Mouse (Mus musculus) midbrain, postnatal 0 days (tissue): ENCODE data around the gene Mdk. TPM values are rescaled to one million over a fixed set of nuclear protein-coding genes. Genes with fewer than 3 reads are reported as not detected.

ENCODE experiments used
- ATAC-seq: fragments of 200-750 bp; cut with Nextera tagmentation; 2 replicates; pipeline ENCODE4 v1.8.0; 2017; ENCODE audit warnings: moderate number of reproducible peaks, mild to moderate bottlenecking, moderate TSS enrichment, moderate library complexity; ENCODE audit not compliant: low FRiP score
- DNase-seq: peaks from one replicate; pipeline ENCODE4 v3.0.0-alpha.2; 2015; ENCODE audit warnings: low spot score
- H3K27ac ChIP-seq: fragments of 300-500 bp; sonication (generic); 2 replicates; pipeline ENCODE4 v1.5.1; 2014; ENCODE audit warnings: low read depth, mild to moderate bottlenecking, low read length, mixed read lengths
- H3K27me3 ChIP-seq: fragments of 300-500 bp; sonication (generic); 2 replicates; pipeline ENCODE4 v1.6.1; 2014; ENCODE audit warnings: low read length, control low read depth, mixed read lengths; ENCODE audit not compliant: insufficient read depth
- H3K36me3 ChIP-seq: fragments of 300-500 bp; sonication (generic); 2 replicates; pipeline ENCODE4 v1.6.1; 2014; ENCODE audit warnings: low read length, control low read depth, mixed read lengths; ENCODE audit not compliant: insufficient read depth
- H3K4me1 ChIP-seq: fragments of 300-500 bp; sonication (generic); 2 replicates; pipeline ENCODE4 v1.6.1; 2014; ENCODE audit warnings: mild to moderate bottlenecking, control low read depth, antibody characterized with exemption, low read length, mixed read lengths; ENCODE audit not compliant: insufficient read depth
- H3K4me2 ChIP-seq: fragments of 300-500 bp; sonication (generic); 2 replicates; pipeline ENCODE4 v1.6.1; 2014; ENCODE audit warnings: low read depth, mild to moderate bottlenecking, low read length, mixed read lengths; ENCODE audit not compliant: poor library complexity, severe bottlenecking
- H3K4me3 ChIP-seq: fragments of 300-500 bp; sonication (generic); 2 replicates; pipeline ENCODE4 v1.5.1; 2014; ENCODE audit warnings: low read depth, mild to moderate bottlenecking, low read length, moderate library complexity
- H3K9ac ChIP-seq: fragments of 300-500 bp; sonication (generic); replicated peaks from 2 replicates; pipeline ENCODE4 v1.6.1; 2014; ENCODE audit warnings: mild to moderate bottlenecking, low read length, moderate library complexity, mixed read lengths; ENCODE audit not compliant: poor library complexity, severe bottlenecking
- H3K9me3 ChIP-seq: fragments of 300-500 bp; sonication (generic); 2 replicates; pipeline ENCODE4 v1.6.1; 2016; ENCODE audit warnings: low read length, control low read depth
- CTCF ChIP-seq: IDR thresholded peaks from 2 replicates; pipeline ENCODE4 v1.5.1; 2016; ENCODE audit warnings: antibody characterized with exemption, mild to moderate bottlenecking
- WGBS: fragments of 180-500 bp; shearing (Covaris S2); extraction: QIAGEN DNeasy Blood & Tissue Kit; methylation state at CpG from one replicate; pipeline ENCODE4 v1.1.7; 2014; 5-methylcytosine and 5-hydroxymethylcytosine counted together
- polyA plus RNA-seq: library from polyadenylated mRNA; unstranded; fragments of >200 nt; fragmentation: Nextera tagmentation; extraction: Ambion mirVana; gene quantifications from 2 replicates; pipeline ENCODE4 v1.2.1, GENCODE M21; 2015
- total RNA-seq: library from RNA; depleted of rRNA; stranded (reverse); fragments of >200 nt; gene quantifications from 2 replicates; pipeline ENCODE4 v1.2.3, GENCODE M21; 2014

Mdk gene
- total and polyA plus RNA-seq, 2 experiments from 2014 or later, result 39.0 to 71.4 TPM

DNA sequence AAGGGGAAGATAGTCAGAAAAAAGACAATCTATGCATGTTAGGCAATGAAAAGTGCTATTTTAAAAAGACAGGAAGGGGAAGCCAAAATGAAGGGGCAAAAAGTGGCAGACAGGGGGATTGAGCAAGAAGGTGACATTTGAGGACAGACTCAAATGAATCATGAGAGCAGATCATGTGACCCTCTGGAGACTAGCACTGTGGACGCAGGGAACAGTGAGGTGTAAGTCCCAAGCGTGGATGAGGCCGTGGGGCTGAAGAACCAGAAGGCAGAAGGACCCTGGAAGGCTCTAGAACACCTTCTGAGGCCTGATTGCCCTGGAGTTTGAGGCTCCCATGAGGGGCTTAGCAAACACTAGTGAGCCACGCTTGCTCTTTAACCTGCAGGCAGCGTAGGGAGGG lies 34.3 kb upstream of the Mdk start:
- H3K4me2 ChIP-seq, result no peak overlapping the region
- no peaks in the 10 kb centered on the region for H3K9me3 ChIP-seq
- peaks cover 13% of the 10 kb centered on the region; the same call in 1 of the 2 replicates for H3K4me1 ChIP-seq
- 90% methylated on average over 5 of the region's 5 CpGs for WGBS
- H3K27me3 ChIP-seq, result no peaks in the 10 kb centered on the region
- TF ChIP-seq CTCF, result no peak
- no peak overlapping the region for H3K4me3 ChIP-seq
- ATAC-seq (no peak), DNase-seq (no peak)
- H3K36me3 ChIP-seq, result no peaks in the 10 kb centered on the region
- H3K27ac ChIP-seq, result no peak overlapping the region
- H3K9ac ChIP-seq, result no peak overlapping the region

- TF ChIP-seq CTCF, result no peak
- no peak overlapping the region; the same call in 1 of the 2 replicates for H3K9ac ChIP-seq
- H3K4me2 ChIP-seq, result 0 out of 2 replicates have a peak overlapping the region, but pooled peaks have one; percentile 18
- WGBS, result 26% methylated on average over 20 of the region's 20 CpGs
- H3K27me3 ChIP-seq, result no peaks in the 10 kb centered on the region
- no peak overlapping the region for H3K27ac ChIP-seq
- H3K4me1 ChIP-seq, result peaks cover 9% of the 10 kb centered on the region; the same call in 1 of the 2 replicates
- H3K4me3 ChIP-seq, result peak overlapping the region; percentile 2; the same call in 1 of the 2 replicates
- no peak for DNase-seq
- H3K9me3 ChIP-seq, result no peaks in the 10 kb centered on the region
- ATAC-seq, result no peak
- H3K36me3 ChIP-seq, result no peaks in the 10 kb centered on the region
Observed at GRCm38 (mm10) chr2:91965417-91965816, 33.3 kb upstream of the Mdk start.

GRCm38 (mm10) chr2:91964610-91965204 lies 32.6 kb upstream of the Mdk start:
- no peak overlapping the region for H3K27ac ChIP-seq
- no peaks in the 10 kb centered on the region for H3K36me3 ChIP-seq
- ATAC-seq (no peak), DNase-seq (no peak)
- WGBS, result 83% methylated on average over 3 of the region's 3 CpGs
- TF ChIP-seq CTCF, result no peak
- H3K4me2 ChIP-seq, result no peak overlapping the region
- H3K27me3 ChIP-seq, result no peaks in the 10 kb centered on the region
- no peak overlapping the region for H3K4me3 ChIP-seq
- peaks cover 9% of the 10 kb centered on the region; the same call in 1 of the 2 replicates for H3K4me1 ChIP-seq
- H3K9ac ChIP-seq, result no peak overlapping the region
- no peaks in the 10 kb centered on the region for H3K9me3 ChIP-seq

DNA sequence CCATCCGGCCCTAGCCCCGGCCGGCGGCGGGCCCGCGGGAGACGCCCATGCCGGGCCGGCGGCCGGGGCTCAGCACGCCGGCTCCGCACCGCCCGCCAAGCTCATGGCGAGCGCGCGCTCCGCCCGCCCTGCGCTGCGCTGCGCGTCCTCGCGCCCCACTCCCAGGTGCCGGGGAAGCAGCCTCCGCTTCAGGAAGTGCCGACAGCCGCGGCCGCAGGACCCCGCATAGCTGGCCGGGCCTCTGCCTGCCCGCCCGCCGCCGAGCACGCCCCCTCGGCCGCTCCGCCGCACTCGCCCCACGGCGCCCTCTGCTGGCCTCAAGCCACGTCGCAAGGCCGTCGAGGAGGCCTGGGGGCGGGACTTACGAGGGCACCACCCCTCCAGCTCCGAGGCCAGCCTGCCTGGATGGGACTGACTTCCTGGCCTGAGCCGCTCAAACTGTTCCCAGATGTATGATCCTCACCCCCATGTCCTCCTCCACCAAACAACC lies 31.4 kb upstream of the Mdk start:
- Histone ChIP-seq H3K27me3 (no peaks in the 10 kb centered on the region), H3K4me3 (peak overlapping the region; percentile 87), H3K4me1 (peaks cover 11% of the 10 kb centered on the region; the same call in 1 of the 2 replicates), H3K9ac (peak overlapping the region; percentile 84), H3K9me3 (no peaks in the 10 kb centered on the region), H3K36me3 (no peaks in the 10 kb centered on the region), H3K27ac (peak overlapping the region; percentile 72), H3K4me2 (peak overlapping the region; percentile 86)
- peak; percentile 92 for DNase-seq
- WGBS, result 2% methylated on average over 30 of the region's 57 CpGs
- peak; percentile 93 for ATAC-seq
- peak; percentile 85 for TF ChIP-seq CTCF

DNA sequence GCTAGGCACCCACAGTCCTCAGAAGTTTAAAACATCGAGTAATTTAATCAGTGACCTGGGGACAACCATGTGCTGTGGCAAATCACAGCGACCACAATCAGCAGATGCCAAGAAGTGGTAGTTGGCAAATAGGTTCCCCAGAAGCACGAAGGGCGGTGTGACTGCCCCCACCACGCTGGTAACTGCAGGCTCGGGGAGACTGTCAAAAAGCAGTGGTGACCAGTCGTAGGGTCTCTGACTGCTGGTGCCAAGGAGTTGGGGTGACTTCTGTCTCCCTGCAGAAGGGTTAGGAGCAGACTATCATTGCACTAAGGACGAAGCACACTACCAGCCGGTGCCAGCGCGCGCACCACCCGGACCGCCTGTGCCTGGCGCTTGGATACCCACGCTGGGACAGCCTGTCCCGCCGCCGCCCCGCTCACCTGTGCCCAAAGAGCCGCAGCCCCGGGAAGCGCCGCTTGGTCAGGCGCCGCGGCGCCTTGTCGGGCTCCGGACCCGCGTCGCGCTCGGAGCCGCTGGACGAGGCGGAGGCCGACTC lies 30.8 kb upstream of the Mdk start:
- Histone ChIP-seq H3K4me2 (peak overlapping the region; percentile 86), H3K36me3 (no peaks in the 10 kb centered on the region), H3K4me3 (peak overlapping the region; percentile 87), H3K27me3 (no peaks in the 10 kb centered on the region), H3K9me3 (no peaks in the 10 kb centered on the region), H3K9ac (peak overlapping the region; percentile 84), H3K27ac (peak overlapping the region; percentile 72), H3K4me1 (peaks cover 11% of the 10 kb centered on the region; the same call in 1 of the 2 replicates)
- TF ChIP-seq CTCF, result no peak
- no peak for DNase-seq
- ATAC-seq, result peak; percentile 57; the same call in 1 of the 2 replicates
- 1% methylated on average over 34 of the region's 39 CpGs for WGBS
